Mouse (Mus musculus) heart, adult 9 months (tissue): ENCODE measurements around the gene A630095N17Rik.

Experiments
- DNase-seq, 2 experiments: peaks; one replicate each; pipeline ENCODE4 v3.0.0; 2022; ENCODE audit warnings: low spot score in 2 of 2

The A630095N17Rik gene

GRCm38 (mm10) chr1:75231664-75232152, at the start of gene A630095N17Rik:
TSS of gene A630095N17Rik (minus strand) at chr1:75232102.
- DNase-seq = no peak

- no peak for DNase-seq
Measured at GRCm38 (mm10) chr1:75278228-75278627, 46.3 kb upstream of the A630095N17Rik start, which contains the start of gene Resp18. TSS of gene Resp18 (minus strand) at chr1:75278415.

- DNase-seq = no peak
Measured at GRCm38 (mm10) chr1:75277195-75278188, 45.6 kb upstream of the A630095N17Rik start.

- DNase-seq = no peak
Measured at GRCm38 (mm10) chr1:75264091-75264880, 32.4 kb upstream of the A630095N17Rik start, which contains the start of gene Ptprn. TSS of gene Ptprn (minus strand) at chr1:75264502.

GRCm38 (mm10) chr1:75262969-75263951, 31.4 kb upstream of the A630095N17Rik start:
- DNase-seq = no peak

GRCm38 (mm10) chr1:75261278-75261677, 29.4 kb upstream of the A630095N17Rik start:
- no peak for DNase-seq

- no peak for DNase-seq
Measured at GRCm38 (mm10) chr1:75255516-75256046, 23.7 kb upstream of the A630095N17Rik start.

- no peak for DNase-seq
Measured at GRCm38 (mm10) chr1:75254625-75255013, 22.7 kb upstream of the A630095N17Rik start.

- DNase-seq = peak in 1 of 2 experiments; percentile 74
Measured at GRCm38 (mm10) chr1:75253849-75254624, 22.1 kb upstream of the A630095N17Rik start.

- no peak for DNase-seq
Measured at GRCm38 (mm10) chr1:75253029-75253428, 21.1 kb upstream of the A630095N17Rik start.

- no peak for DNase-seq
Measured at GRCm38 (mm10) chr1:75252308-75252707, 20.4 kb upstream of the A630095N17Rik start.

GRCm38 (mm10) chr1:75251112-75251970, 19.4 kb upstream of the A630095N17Rik start:
- DNase-seq = peak; percentile 72 to 77

GRCm38 (mm10) chr1:75250498-75250897, 18.6 kb upstream of the A630095N17Rik start:
- DNase-seq = no peak

- peak; percentile 74 to 82 for DNase-seq
Measured at GRCm38 (mm10) chr1:75248041-75248772, 16.3 kb upstream of the A630095N17Rik start.

GRCm38 (mm10) chr1:75247071-75247930, 15.4 kb upstream of the A630095N17Rik start:
- DNase-seq = no peak

- no peak for DNase-seq
Measured at GRCm38 (mm10) chr1:75244836-75245235, 12.9 kb upstream of the A630095N17Rik start.
